Comparison of ENCODE assay signal across 8 mouse cellular contexts in genomic region chr2:105672596-105672960, GRCm38 (mm10). TPM values are rescaled to one million over a fixed set of nuclear protein-coding genes. Genes with fewer than 3 reads are reported as not detected.
DNase-seq lines count a peak whose midpoint lies in the region; ATAC-seq and TF ChIP-seq lines count a peak whose summit lies in the region.

No protein-coding gene starts in this region.

- H3K36me3 ChIP-seq in forebrain, embryonic 10.5 days (replicated peaks), result peaks cover 13% of the 10 kb centered on the region
- no peaks in the 10 kb centered on the region for H3K36me3 ChIP-seq in liver, postnatal 0 days (replicated peaks; ENCODE audit: insufficient read depth, low read length)
- no peaks in the 10 kb centered on the region for H3K36me3 ChIP-seq in kidney, adult 2 months (ENCODE audit: control insufficient read depth, insufficient read depth, low read length)

- TF ChIP-seq CTCF in liver, postnatal 0 days (IDR thresholded peaks at IDR 0.05; ENCODE audit: low read depth), result no peak
- no peak for TF ChIP-seq CTCF in kidney, adult 2 months (conservative IDR thresholded peaks at IDR 0.05; ENCODE audit: insufficient read depth, insufficient read length, low read depth, low read length)

- peak overlapping the region; percentile 29; the same call in 1 of the 2 replicates for H3K4me2 ChIP-seq in liver, postnatal 0 days (ENCODE audit: low read depth, low read length)

- DNase-seq in embryo, embryonic 11 days, result peak; percentile 41
- no peak for DNase-seq in embryo, embryonic 9.5 days (ENCODE audit: extremely low spot score)
- DNase-seq in Muller cell, postnatal 12 days (ENCODE audit: inconsistent ontology term), result peak; percentile 74
- DNase-seq in forebrain, embryonic 10.5 days (ENCODE audit: extremely low spot score, low spot score), result peak; percentile 46
- DNase-seq in liver, postnatal 0 days, result no peak
- no peak for DNase-seq in gastrocnemius, postnatal 10 days
- DNase-seq in kidney, adult 2 months, result no peak
- no peak for DNase-seq in layer of hippocampus, adult 9-11 months

- no peak overlapping the region for H3K9ac ChIP-seq in liver, postnatal 0 days (replicated peaks)

- peaks cover 89% of the 10 kb centered on the region for H3K4me1 ChIP-seq in forebrain, embryonic 10.5 days
- peaks cover 26% of the 10 kb centered on the region for H3K4me1 ChIP-seq in liver, postnatal 0 days (ENCODE audit: insufficient read depth)
- peaks cover 8% of the 10 kb centered on the region; the same call in 1 of the 2 replicates for H3K4me1 ChIP-seq in kidney, adult 2 months (ENCODE audit: control insufficient read depth, insufficient read depth, low read length)

- TF ChIP-seq POLR2A in kidney, adult 2 months (IDR thresholded peaks at IDR 0.05; ENCODE audit: low read depth, low read length), result no peak

- peaks cover 99% of the 10 kb centered on the region for H3K27me3 ChIP-seq in forebrain, embryonic 10.5 days (ENCODE audit: poor library complexity, severe bottlenecking)
- H3K27me3 ChIP-seq in liver, postnatal 0 days (ENCODE audit: insufficient read depth, low read length), result peaks cover 100% of the 10 kb centered on the region
- peaks cover 20% of the 10 kb centered on the region for H3K27me3 ChIP-seq in kidney, adult 2 months (replicated peaks; ENCODE audit: control insufficient read depth, insufficient read depth, low read length)

- TF ChIP-seq EP300 in liver, postnatal 0 days (IDR thresholded peaks at IDR 0.05; ENCODE audit: low read depth), result no peak

- WGBS in forebrain, embryonic 10.5 days, result under 1% methylated on average over 16 of the region's 16 CpGs
- WGBS in liver, postnatal 0 days (ENCODE audit: insufficient replicate concordance), result 3% methylated on average over 16 of the region's 16 CpGs
- WGBS in kidney, adult 2 months, result 2% methylated on average over 16 of the region's 16 CpGs

- peak overlapping the region; percentile 99 for H3K27ac ChIP-seq in forebrain, embryonic 10.5 days
- H3K27ac ChIP-seq in liver, postnatal 0 days (ENCODE audit: low read depth), result no peak overlapping the region
- no peak overlapping the region for H3K27ac ChIP-seq in kidney, adult 2 months (ENCODE audit: insufficient read depth, low read depth, low read length)

- H3K9me3 ChIP-seq in forebrain, embryonic 10.5 days, result no peaks in the 10 kb centered on the region
- H3K9me3 ChIP-seq in liver, postnatal 0 days (ENCODE audit: low read length), result no peaks in the 10 kb centered on the region

- H3K4me3 ChIP-seq in forebrain, embryonic 10.5 days, result peak overlapping the region; percentile 88
- 0 out of 2 replicates have a peak overlapping the region, but pooled peaks have one; percentile 13 for H3K4me3 ChIP-seq in liver, postnatal 0 days (ENCODE audit: low read depth, low read length)
- H3K4me3 ChIP-seq in kidney, adult 2 months (ENCODE audit: insufficient read depth, low read depth, low read length), result no peak overlapping the region

- no peak for ATAC-seq in liver, postnatal 0 days

RNA-seq across cellular contexts. Expression of gene Pax6, which starts 3.9 kb away (rescaled TPM):
- 76.8 and 79.6 TPM in 2 replicates for polyA plus RNA-seq in forebrain, embryonic 10.5 days (2016; fragmentation: Nextera tagmentation; extraction: Ambion mirVana)
- not detected in 2 replicates for polyA plus RNA-seq in liver, postnatal 0 days (2015; fragmentation: Nextera tagmentation; extraction: Ambion mirVana)
- not detected for total RNA-seq in gastrocnemius, postnatal 10 days (2021)
- not detected in 2 replicates for polyA plus RNA-seq in kidney, adult 2 months (2012; rRNA removed)

Comparison
In these comparisons a context has a peak if more than half of its experiments do, and no peak if none do; other contexts are left out.
1. DNase-seq: peak in embryo, embryonic 11 days (single experiment), Muller cell, postnatal 12 days (single experiment) and forebrain, embryonic 10.5 days (single experiment); none in embryo, embryonic 9.5 days (single experiment), liver, postnatal 0 days (single experiment), gastrocnemius, postnatal 10 days (single experiment), kidney, adult 2 months (single experiment) and layer of hippocampus, adult 9-11 months (single experiment).
2. RNA of gene Pax6, which starts 3.9 kb away (polyA plus RNA-seq): 76.8 to 79.6 TPM in forebrain, embryonic 10.5 days; not detected in liver, postnatal 0 days and not detected in kidney, adult 2 months; every median in the first group is over 10 times any median in the second.